Mouse (Mus musculus) thymus, adult 2 months (tissue): ENCODE data around the gene Borcs6.

Experiments used
- CTCF ChIP-seq: fragments of 200-500 bp; IDR thresholded peaks from 2 replicates; pipeline ENCODE4 v1.5.1; 2012; ENCODE audit warnings: mild to moderate bottlenecking, control low read depth, low read length, moderate library complexity, borderline replicate concordance; ENCODE audit not compliant: control insufficient read depth, poor library complexity, insufficient read depth; ENCODE audit errors: extremely low read depth
- POLR2A ChIP-seq: fragments of 200-500 bp; IDR thresholded peaks from 2 replicates; pipeline ENCODE4 v1.6.1; 2012; ENCODE audit warnings: mild to moderate bottlenecking, low read length, control low read depth, moderate library complexity; ENCODE audit not compliant: control insufficient read depth, poor library complexity, insufficient read depth; ENCODE audit errors: extremely low read depth

DNA sequence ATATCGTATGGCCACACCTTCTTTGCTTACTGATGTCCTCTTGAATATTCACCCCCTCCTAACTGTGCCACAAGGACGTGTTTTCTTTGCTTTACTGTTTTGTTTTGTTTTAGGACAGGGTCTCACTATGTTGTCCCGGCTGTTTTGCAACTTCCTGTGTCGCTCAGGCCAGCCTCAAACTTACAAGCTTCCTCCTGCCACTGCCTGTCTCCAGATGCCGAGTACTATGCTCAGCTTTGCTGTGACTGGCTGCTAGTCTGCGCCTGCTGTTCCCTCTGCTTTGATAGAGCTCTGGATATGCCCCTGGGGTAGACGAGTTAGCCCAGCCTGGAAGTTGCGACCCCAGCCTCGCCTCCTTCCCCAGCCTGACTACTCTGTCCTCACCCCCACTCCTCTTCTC lies 26.0 kb upstream of the Borcs6 start:
- TF ChIP-seq CTCF (no peak), POLR2A (no peak)
